Mouse (Mus musculus) layer of hippocampus, postnatal 10 days (tissue): ENCODE measurements around the gene Akt1s1. TPM values are rescaled to one million over a fixed set of nuclear protein-coding genes. Genes with fewer than 3 reads are reported as not detected.
"Not testable (repeated sequence)": the region's sequence is repeated elsewhere in the genome, so short reads cannot be mapped to it uniquely, and the experiment has no call there.

Source experiments
- DNase-seq, 2 experiments: peaks; one replicate each; pipeline ENCODE4 v3.0.0; 2021; ENCODE audit warnings: low spot score in 2 of 2
- total RNA-seq, 2 experiments: library from RNA; stranded (reverse); gene quantifications; 2 replicates each; pipeline ENCODE4 v1.2.3; 2021

Akt1s1 gene
- total RNA-seq, 2 experiments from 2014 or later: 85.8 to 95.5 TPM

DNA sequence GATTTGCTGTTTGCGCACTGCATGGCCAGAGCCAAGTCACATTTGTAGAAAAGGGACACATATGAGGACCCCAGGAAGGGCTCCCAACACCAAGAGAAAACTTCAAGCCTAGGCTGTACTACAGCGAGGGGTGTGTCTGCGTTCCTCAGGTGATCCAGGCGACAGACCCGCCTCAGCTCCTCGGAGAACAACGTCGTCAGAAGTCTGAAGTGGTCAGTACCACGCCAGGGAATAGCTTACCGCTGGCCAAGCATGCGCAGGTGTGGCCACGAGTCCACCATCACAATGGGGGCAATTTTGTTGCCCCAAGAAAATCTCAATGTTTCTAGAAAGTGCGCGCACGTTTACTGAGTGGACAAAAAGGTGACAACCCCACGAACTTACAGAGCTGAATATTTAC is 19.7 kb downstream of the Akt1s1 start:
- DNase-seq: no peak

DNA sequence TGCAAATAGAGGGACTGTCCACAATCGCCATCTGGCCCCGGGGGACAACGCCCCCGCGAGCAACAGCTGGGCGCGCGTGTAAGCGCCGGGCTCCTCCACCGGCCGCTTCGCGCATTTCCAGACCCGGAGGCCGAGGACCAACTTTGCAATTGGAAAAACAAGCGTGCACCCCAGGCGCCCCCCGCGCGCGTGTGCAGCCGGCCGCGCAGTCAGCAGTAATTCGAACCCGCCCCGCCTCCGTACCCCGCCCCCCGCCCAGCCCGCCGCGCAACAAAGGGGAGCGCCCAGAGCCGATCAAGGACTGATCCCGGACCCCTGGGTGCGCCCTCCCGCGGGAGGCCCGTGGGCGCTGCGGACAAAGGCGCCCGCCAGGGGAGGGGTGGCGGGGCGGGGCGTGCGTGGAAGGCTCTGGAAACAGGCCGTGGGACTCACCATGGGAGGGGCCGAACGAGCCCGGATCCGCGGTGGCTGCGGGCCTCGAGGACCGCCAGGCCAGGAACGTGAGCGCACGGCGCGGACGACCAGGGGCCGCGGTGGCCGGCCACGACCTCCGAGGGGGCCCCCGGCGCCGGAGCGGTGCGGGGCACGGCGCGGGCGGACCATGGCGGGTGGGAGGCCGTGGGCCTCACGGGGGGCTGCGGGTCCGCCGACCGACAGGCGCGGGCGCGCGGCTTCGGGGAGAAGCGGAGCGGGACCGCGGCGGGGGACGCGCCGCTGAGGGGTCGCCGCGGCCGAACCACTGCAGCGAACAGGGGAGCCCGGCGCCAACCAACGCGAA is 20.3 kb downstream of the Akt1s1 start:
- DNase-seq: peak; percentile 63 to 73

DNA sequence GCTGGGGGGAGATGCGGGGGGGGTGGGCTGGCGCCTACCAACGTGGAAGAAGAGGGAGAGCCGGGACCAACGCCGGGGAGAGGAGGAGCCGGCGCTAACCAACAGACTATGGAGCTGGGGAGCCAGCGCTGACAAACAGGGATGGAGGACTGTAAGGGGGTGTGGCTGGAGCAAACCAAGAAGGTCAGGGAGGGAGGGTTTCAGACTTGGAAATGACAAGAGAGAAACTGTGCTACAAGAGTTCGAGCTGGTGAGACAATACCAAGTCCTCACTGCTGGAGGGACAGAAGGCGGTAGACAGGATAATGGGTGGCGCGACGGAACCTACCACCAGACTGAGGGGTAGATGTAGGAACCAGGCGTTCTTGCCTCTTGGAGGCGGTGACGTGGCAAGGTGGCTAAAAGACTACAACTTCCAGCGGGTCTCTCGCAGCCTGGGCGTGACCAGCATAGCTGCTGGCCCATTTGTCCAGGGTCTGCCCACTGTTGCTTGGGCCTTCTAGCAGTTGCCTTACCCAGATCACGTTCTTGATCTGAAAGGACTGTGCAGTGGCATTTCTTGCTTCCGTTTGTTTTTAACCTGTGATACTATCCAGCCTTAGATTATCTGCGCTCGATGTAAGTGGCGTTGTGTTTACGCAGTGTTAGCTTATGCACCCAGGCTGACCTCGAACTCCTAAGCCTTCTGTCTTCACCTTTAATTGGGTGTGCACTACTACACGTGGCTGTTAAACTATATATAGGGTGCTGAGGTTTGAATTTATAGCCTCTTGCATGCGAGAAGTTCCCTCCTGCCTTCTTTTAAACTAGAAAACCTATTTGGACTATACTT is 21.1 kb downstream of the Akt1s1 start, which contains the start of gene Ptov1:
Gene Ptov1, minus strand, starts transcription at position 92 of the 832 bp plus-strand sequence.
- peak; percentile 89 to 91 for DNase-seq

DNA sequence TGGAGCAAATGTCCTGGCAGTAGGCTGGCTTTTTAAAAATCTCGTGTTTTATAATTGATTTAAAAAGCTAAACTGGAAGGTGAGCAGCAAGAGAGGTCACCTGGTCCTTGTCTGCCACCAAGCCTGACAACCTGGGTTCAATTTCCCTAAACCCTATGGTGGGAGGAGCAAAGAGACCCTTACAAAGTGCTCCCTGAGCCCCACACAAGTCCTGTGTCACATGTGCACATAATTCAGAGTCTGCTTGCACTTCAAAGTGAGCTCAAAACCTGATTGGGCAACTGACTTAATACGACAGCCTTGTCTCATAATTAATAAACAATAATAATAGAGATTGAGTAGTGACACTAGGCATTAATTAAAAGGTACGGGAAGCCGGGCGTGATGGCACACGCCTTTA is 21.8 kb downstream of the Akt1s1 start:
- DNase-seq: no peak

DNA sequence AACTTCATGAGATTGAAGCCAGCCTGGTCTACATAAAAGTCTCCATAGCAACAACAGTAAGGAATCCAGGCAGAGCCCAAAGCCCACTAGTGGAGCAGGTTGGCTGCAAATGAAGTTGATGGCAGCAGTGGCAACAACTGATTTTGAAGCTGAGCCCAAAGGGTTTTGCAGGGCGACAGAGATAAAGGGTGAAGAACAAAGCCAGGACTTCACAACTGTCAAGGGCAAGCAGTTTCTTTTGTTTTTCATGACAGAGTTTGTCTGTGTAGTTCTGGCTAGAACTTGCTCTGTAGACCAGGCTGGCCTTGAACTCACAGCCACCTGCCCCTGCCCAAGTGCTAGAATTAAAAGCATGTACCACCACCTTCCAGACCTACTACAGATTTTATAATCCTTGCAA is 22.4 kb downstream of the Akt1s1 start:
- no peak for DNase-seq

DNA sequence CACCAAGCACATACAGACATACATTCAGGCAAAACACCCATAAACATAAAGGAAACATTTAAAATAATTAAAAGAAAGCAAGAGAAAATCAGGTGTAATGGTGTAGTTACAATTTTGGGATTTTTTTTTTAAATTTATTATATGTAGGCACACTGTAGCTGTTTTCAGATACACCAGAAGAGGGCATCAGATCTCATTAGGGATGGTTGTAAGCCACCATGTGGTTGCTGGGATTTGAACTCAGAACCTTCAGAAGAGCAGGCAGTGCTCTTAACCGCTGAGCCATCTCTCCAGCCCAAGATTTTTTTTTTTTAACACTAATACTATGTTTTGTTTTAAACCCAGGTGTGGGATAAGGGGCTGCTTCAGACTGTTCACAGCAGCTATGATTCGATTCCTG is 23.0 kb downstream of the Akt1s1 start:
- DNase-seq: not testable (repeated sequence)

DNA sequence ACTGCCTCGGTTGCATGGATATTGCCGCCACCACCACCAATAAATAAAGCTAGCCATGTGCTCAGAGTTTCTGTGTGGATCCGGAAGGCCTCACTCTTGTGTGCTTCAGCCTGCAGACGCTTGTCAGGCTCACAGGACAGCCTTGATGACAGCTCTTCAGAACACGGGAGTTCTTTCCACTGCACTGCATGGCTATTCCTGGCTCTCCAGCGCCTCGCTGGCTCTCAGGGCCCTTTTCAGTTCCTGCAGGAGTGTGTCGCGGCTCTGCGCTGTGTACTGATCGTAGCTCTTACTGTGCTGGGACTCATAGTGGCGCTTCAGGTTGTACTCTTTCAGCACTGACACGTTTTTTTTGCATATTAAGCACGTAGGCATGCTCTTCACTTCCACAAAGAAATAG is 29.0 kb downstream of the Akt1s1 start:
- no peak for DNase-seq

DNA sequence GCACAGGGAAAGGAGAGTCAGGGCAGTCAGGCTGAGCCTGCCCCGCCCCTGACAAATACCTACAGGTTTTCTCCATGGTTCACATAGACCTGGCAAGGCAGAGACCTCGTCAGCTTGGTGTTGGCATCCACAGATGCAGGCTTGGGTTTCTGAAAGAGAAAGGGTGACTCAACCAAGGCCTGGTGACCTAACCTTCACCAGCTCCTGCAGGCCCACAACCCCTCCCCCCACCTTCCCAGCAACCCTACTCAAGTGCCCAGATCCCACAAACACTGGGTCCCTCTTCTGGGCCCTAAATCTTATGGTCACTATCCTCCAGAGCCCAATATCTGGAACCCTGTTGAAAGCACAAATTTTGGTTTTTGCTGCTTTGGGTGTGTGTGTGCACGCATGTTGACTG is 34.2 kb downstream of the Akt1s1 start:
- no peak for DNase-seq

DNA sequence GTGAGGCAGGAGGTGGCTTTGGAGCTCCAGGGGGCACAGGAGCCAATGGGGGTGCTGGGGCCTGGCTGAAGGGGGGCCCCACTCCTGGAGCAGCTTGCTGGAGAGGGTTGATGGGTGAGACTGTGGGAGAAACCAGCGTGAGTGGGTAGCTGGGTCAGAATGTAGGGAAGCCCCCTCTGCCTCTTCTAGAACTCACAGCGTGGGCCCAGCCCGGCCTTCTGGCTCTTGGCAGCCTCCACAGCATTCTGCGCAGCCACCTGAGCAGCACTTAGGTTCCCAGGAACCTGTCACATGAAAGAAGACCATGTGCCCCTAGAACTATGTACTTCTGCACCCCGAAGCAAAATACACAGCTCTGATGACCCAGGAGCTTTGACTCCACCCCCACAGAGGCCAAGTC is 35.8 kb downstream of the Akt1s1 start:
- DNase-seq: no peak

DNA sequence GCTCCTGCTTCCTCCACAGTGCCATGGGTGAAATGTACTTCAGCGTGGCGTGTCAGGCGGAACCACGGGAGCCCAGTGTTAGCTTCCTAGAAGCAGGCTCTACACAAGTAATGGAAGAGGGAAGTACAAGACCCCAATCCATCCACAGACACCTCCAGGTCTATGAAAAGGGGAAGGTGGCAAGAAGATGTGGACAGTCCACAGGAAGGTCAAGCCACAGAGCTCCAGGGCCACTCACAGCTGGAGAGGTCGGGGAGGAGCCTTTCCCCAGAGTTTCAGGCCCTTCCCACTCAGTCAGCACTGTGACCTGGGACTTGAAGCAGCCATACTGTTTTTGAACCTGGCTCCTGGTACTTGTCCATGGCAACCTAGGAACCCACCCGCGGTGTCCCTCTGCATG is 38.2 kb downstream of the Akt1s1 start:
- no peak for DNase-seq

DNA sequence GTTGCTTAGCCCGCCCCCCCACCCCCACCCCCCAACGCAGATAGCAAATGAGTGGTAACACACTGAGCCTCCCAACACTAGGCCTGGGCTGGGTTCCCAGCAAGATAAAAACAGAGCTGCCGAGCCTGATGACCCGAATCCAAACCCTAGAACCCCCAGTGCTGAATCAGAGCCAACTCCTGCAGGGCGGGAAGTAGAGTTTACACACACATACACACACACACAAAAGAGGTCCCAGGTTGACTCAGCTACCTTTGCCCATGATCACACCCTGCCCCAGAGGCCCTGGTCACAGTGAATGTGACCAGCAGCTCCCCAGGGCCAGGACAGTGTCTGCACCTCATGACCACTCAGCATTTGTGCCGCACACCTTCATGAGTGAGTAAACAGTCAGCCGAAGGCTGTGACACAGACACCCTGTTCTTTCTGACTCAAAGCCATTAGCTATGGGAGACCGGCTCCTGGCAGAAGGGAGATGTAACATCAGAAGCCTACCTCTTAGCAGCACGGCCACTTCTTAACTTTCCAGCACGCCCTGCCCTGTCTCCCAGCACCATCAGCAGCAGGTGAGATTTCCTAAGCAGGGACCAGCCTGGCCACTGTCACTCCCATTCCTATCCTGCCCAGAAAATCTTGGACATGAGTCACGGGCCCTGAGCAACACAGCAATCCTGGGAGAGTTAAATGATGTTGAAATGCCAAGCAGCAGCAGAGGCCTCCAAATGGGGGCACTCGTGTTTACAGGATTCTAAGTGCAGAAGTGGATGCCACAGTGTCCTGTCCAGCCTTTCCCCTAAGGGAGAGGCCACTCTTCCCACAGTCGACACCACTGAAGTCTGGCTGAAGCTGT is 39.7 kb downstream of the Akt1s1 start:
- DNase-seq: no peak

DNA sequence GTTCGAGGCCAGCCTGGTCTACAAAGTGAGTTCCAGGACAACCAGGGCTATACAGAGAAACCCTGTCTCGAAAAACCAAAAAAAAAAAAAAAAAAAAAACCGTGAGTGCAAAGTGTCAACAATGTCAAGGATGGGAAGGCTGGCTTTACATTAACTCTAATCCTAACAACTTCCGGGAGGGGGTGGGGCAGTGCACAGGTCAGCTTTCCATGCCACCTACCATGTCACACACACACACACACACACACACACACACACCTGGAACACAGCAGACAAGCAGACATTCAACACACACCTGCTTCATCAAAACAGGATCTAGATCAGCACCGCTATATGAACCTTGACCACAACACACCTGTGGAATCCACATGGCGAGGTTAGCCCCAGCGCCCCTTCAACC is 41.4 kb downstream of the Akt1s1 start:
- no peak for DNase-seq

DNA sequence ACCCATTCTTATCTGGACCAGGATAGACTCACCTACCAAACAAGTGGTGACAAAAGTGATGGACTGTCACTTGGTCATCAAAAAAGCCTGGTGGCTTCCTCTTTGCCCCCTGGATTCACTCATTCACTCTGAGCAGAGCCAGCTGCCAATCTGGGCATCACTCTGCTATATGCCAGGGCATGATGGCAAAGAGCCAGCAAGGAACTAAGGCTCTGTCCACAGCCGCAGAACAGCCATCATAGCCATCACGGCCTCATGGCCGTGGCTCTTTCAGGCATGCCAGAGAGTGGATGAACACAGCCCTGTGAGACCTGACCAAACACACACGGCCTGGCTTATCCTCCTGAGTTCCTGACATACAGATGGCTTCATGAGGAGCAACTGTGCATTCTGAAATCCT is 41.9 kb downstream of the Akt1s1 start:
- no peak for DNase-seq

DNA sequence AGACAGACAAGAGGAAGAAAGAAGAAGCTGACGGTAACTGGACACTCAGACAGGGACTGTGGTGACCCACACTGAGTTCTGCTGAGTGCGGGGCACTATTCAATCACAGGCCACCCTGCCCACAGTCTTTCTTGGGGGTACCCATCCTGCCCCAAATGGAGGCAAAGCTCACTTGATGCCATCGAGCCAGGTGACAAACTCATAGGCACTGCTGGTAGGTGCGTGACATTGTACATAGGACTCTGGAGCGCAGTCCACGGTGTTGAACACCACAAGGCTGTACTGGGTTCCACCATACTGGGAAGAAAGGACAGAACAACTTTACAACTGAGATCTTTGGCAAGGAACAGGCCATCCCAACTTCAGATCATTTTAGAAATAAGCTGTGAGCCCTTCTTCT is 42.8 kb downstream of the Akt1s1 start:
- no peak for DNase-seq

DNA sequence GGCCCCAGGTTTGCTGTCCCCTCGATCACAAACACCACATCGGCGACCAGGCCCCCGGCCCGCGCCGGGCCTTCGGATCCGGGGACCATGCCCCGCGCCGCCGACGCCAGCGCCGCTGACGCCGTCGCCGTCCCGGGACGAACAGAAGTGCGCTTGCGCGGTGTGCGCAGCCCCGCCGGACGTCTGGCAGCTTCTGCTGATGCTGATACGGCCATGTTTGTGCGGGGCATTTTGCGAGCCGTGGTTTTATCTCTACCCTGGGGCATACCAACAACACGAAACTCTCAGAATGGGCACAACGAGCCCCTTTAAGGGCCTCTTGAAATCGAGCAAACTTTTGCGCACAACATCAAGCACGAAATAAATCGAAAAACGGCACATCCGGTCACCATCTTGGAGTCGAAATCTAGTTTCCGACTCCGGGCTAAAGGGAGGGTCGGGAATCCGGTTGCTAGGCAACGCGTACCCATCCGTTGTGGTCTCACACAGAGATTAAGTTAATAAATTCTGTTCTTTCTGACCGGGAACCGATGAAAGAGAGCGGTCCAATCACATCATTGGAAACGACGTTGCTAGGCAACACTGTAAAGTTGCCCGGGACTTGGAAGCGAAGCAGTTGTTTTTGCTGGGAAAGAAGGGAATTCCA is 43.6 kb downstream of the Akt1s1 start, which contains the start of gene Med25:
Gene Med25, minus strand, starts transcription at position 437 of the 646 bp plus-strand sequence.
- DNase-seq: peak; percentile 88 to 89

DNA sequence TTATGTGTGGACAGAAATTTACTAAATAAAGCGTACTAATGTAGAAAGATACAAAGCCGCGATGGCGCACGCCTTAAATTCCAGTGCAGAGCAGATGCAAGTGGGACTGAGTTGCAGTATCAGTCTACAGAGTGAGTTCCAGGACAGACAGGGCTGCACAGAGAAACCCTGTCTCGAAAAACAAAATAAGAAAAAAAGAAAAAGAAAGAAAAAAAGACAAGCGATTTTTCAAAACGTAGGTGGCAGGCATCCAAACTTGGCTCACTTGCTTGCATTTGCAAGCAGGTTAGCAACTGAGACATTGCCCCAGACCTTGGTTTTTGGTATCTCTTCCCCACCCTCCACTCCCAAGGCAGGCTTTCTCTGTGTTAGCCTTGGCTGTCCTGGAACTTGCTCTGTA is 44.4 kb downstream of the Akt1s1 start:
- no peak for DNase-seq

DNA sequence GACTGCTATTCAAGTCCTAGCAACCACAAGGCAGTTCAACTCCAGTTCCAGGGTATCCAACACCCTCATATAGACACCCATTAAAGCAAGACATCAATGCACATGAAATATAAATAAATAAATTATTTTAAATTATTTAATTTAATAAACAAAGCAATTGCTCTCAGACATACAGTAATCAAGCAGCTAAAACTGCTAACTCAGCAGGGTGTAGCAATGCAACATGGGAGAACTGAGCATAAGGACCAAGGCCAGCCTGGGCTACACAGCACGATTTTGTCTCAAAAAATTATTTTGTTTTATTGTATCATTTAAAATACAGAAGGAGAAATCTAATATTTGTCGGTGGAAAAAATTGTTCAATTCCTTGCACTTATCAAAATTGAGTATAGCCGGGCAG is 45.4 kb downstream of the Akt1s1 start:
- no peak for DNase-seq

DNA sequence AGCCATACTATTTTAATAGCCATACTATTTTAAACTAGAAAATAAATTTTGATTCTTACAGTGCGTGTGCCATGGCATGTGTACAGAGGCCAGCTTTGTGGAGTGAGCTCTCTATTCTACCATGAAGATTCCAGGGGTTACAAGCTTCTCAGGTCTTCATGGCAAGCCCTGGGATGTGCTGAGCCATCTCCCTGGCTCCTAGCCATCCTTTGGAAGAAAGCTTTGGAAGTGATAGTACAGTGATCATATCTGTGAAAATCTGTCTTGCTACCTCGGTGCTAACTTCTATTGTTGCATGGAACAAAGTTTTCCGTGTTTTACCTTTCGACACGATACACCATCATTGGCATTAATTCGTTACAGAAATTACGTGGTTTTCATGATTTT is 46.4 kb downstream of the Akt1s1 start:
- DNase-seq: no peak

DNA sequence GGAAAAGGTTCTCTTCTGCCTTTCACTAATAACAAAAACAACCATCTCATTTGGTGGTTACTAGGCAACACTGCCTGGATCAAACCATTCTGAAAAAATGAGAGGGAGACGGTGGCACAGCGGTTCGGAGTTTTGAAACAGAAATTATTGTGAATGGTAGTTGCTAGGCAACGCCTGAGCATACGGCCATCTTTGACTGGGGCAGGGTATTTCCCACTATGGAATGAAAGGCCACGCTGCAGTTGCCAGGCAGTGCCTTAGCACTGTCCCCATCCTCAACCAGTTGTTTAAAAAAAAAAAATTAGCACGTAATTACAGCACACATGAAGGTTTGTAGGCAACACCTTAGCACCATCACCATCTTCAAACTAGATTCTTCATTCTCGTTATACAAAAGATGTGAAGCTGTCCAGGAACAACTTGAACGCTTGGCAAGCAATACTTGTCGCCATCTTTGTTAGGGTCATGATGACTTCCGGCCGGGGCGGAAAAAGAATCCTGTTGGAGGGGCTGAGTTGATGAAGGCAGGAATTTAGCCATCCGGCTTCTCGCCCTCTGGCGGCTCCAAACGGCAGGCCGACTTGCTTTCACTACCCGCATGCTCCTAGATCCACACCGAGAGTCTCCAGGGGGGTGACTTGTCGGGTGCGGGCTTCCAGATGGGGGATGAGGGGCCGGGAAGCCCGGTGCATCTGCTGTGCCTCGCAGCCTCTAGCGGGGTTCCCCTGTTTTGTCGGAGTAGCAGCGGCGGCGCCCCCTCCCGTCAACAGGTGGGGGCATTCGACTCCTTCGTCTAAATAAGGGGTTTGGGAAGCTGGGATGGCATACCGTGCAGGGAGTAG is 47.0 kb downstream of the Akt1s1 start, which contains the start of gene Fuz:
Gene Fuz, plus strand, starts transcription at position 487 of the 842 bp plus-strand sequence.
- DNase-seq: peak; percentile 92 to 93

DNA sequence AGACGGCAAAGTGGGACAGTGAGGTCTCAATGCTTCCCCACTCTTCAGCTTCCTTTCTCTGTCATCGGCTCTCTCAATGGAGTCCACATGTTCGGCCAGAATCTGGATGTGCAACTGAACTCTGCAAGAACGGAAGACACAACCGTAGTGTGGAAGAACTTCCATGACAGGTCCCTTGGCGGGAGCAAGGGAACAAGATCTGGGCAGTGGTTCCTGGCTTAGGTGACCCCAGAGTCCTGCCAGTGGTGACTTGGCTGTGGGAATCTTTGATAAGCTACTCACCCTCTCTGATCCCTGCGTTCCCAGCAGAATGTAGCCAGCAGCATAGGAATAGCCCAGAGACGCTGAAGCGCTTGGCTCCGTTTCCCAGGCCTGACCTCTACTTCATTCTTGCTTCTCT is 47.7 kb downstream of the Akt1s1 start:
- peak in 1 of 2 experiments; percentile 41 for DNase-seq
